Mouse (Mus musculus) brain, adult 2 months (tissue): ENCODE data around the gene Gm3685.
"Not testable (repeated sequence)": the region's sequence is repeated elsewhere in the genome, so short reads cannot be mapped to it uniquely, and the experiment has no call there.

ENCODE experiments used
- DNase-seq: peaks from one replicate; pipeline ENCODE4 v3.0.0; 2011; ENCODE audit warnings: low read depth, low spot score

The Gm3685 gene

DNA sequence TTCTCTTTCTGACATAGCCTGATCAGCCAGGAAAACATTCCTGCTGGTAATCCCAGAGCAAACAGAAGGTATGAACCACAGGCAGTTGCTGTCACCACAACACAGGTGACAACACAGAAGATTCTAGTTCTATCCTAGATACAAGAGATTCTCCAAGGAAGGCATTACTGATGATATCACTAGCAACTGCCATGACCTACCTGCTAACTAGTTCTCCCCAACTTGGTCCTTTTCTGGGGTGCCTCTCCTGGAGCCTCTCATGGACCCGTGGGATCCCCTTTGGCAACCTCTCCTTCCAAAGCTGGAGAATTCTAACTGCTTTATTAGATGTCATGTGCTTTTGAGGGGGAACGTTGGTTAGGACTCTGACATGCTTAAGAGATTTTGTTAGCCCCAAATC, at the start of gene Gm3685:
TSS of gene Gm3685 (minus strand) at position 101 of the 400 bp plus-strand sequence.
- not testable (repeated sequence) for DNase-seq

DNA sequence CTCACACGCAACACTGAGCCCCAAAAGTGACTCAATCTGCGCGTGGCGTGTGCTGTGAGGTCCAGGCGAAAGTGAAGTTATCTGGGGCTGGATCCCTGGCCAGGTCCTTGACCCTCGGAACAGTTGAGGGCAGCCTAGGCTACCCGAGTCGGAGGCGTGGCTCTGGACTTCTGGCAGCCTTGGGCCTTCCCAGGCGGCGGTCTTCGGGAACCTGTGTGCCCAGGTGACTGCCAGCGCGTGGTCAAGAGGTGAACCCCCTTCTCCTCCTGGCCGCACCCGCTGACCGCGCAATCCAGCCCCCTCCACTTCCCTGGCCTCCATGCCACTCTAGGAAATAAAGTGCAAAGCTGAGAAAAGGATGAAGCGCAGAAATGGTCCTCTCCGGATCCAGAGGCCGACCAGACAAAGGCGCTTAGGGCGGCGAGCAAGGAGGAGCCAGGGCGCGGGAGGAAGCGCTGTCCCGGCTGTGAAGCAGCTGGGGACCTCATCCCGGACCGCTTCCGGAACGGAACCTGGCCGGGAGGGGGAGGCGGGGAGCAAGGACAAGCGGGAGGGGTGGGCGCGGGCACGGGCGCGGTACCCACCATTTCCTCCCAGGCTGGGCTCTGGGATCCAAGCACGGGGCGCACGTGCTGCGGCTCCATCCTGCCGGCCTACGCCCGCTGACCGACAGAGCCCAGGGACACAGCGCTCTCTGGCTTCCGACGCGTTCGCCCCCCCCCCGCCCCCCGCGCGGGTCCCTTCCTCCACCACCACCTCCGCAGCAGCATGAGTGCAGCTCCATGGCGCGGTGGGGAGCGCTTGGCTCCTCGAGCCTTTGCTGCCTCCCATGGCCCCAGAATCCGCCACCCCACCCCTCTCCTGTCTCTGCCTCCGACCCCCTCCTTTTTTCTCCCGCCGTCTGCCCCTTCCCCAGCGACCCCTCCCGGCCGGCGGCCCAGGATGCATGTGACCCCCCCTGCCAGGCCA, 17.7 kb downstream of the Gm3685 start, which contains the start of gene Gm10406:
TSS of gene Gm10406 (minus strand) at position 669 of the 969 bp plus-strand sequence.
- DNase-seq: not testable (repeated sequence)

DNA sequence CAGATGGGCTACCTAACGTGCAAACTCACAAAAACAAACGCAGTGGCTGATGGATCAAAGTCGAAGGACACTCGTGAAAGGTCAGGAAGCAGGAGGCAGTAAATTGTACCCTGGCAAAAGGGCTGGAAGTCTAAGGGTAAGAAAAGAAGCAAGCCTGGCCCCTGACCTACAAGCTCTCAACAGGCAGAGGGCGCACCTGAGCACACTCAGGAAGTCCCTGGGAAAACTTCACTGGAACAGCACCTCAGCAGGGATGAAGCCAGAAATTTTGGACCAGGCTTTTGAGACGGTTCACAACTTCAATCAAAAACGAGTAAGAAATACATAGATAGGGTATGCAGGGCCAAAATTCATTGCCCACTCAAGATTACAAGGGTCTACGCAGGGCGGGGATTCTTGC, 18.5 kb downstream of the Gm3685 start:
- not testable (repeated sequence) for DNase-seq
